Mouse (Mus musculus) left cerebral cortex, postnatal 25 days (tissue): ENCODE results near the gene Stap2. TPM values are rescaled to one million over a fixed set of nuclear protein-coding genes. Genes with fewer than 3 reads are reported as not detected.

Experiments used
- total RNA-seq, 2 experiments: library from RNA; stranded (reverse); gene quantifications; 2 replicates each; pipeline ENCODE4 v1.2.3; 2021

Gene Stap2
- total RNA-seq, 2 experiments from 2014 or later, result 1.9 to 3.0 TPM

Other genes starting within 250 kb of the Stap2 start
- gene Zfp119a, start 126.7 kb downstream of the Stap2 start, total RNA-seq, result 1 to 10 TPM; 7.1 TPM
- 1 to 10 TPM; 7.6 to 7.7 TPM for gene Zfp959, start 113.5 kb downstream of the Stap2 start, total RNA-seq
- gene Zfp119b, start 56.1 kb downstream of the Stap2 start, total RNA-seq, result 1 to 10 TPM; 3.5 to 4.0 TPM
- gene Ebi3, start 52.9 kb downstream of the Stap2 start, total RNA-seq, result 1 to 10 TPM; 2.1 to 2.5 TPM
- gene Yju2, start 46.5 kb downstream of the Stap2 start, total RNA-seq, result 10 to 100 TPM; 15.0 to 15.3 TPM
- 10 to 100 TPM; 30.9 to 34.4 TPM for gene Shd, start 35.1 kb downstream of the Stap2 start, total RNA-seq
- 10 to 100 TPM; 70.5 to 78.8 TPM for gene Fsd1, start 19.1 kb downstream of the Stap2 start, total RNA-seq
- gene Mpnd, start 127 bp upstream of the Stap2 start, total RNA-seq, result 100 to 1,000 TPM in 1 of 2 experiments, 10 to 100 TPM in 1; 97.4 to 104 TPM
- 10 to 100 TPM; 44.5 to 47.8 TPM for gene Sh3gl1, start 31.1 kb upstream of the Stap2 start, total RNA-seq
- 1 to 10 TPM; 1.7 to 1.9 TPM for gene Chaf1a, start 34.9 kb upstream of the Stap2 start, total RNA-seq
- gene Ubxn6, start 69.4 kb upstream of the Stap2 start, total RNA-seq, result 10 to 100 TPM; 77.0 to 77.7 TPM
- gene Hdgfl2, start 74.0 kb upstream of the Stap2 start, total RNA-seq, result 100 to 1,000 TPM in 1 of 2 experiments, 10 to 100 TPM in 1; 90.8 to 109 TPM
- gene Plin4, start 104.2 kb upstream of the Stap2 start, total RNA-seq, result 1 to 10 TPM; 1.4 to 1.6 TPM
- gene Plin5, start 112.0 kb upstream of the Stap2 start, total RNA-seq, result under 1 TPM; 0.64 to 0.87 TPM
- gene Lrg1, start 116.4 kb upstream of the Stap2 start, total RNA-seq, result 1 to 10 TPM; 3.1 to 3.5 TPM
- 100 to 1,000 TPM; 131 TPM for gene Sema6b, start 134.8 kb upstream of the Stap2 start, total RNA-seq
- gene Tnfaip8l1, start 156.9 kb upstream of the Stap2 start, total RNA-seq, result 1 to 10 TPM; 7.8 to 8.9 TPM
- gene Mydgf, start 178.3 kb upstream of the Stap2 start, total RNA-seq, result 10 to 100 TPM; 40.5 to 42.1 TPM
- gene Dpp9, start 213.3 kb upstream of the Stap2 start, total RNA-seq, result 10 to 100 TPM; 68.3 to 71.4 TPM